Mouse (Mus musculus) forebrain, postnatal 0 days (tissue): ENCODE data around the gene Galr3. TPM values are rescaled to one million over a fixed set of nuclear protein-coding genes. Genes with fewer than 3 reads are reported as not detected.
"Not testable (repeated sequence)": the region's sequence is repeated elsewhere in the genome, so short reads cannot be mapped to it uniquely, and the experiment has no call there.

ENCODE experiments used
- ATAC-seq: fragments of 200-750 bp; cut with Nextera tagmentation; 2 replicates; pipeline ENCODE4 v1.8.0; 2017; ENCODE audit warnings: mild to moderate bottlenecking, moderate library complexity
- DNase-seq: peaks from one replicate; pipeline ENCODE4 v3.0.0-alpha.2; 2015
- H3K27ac ChIP-seq: fragments of 300-500 bp; sonication (generic); 2 replicates; pipeline ENCODE4 v1.5.1; 2014; ENCODE audit warnings: low read depth, mild to moderate bottlenecking, antibody characterized with exemption, low read length, moderate library complexity, mixed read lengths
- H3K27me3 ChIP-seq: fragments of 300-500 bp; sonication (generic); 2 replicates; pipeline ENCODE4 v1.6.1; 2014; ENCODE audit warnings: mild to moderate bottlenecking, low read length, mixed read lengths; ENCODE audit not compliant: insufficient read depth
- H3K36me3 ChIP-seq: fragments of 300-500 bp; sonication (generic); 2 replicates; pipeline ENCODE4 v1.6.1; 2014; ENCODE audit warnings: mild to moderate bottlenecking, moderate library complexity; ENCODE audit not compliant: insufficient read depth
- H3K4me1 ChIP-seq: fragments of 300-500 bp; sonication (generic); 2 replicates; pipeline ENCODE4 v1.6.1; 2014; ENCODE audit warnings: antibody characterized with exemption; ENCODE audit not compliant: insufficient read depth
- H3K4me2 ChIP-seq: fragments of 300-500 bp; sonication (generic); 2 replicates; pipeline ENCODE4 v1.6.1; 2014; ENCODE audit warnings: low read depth, mild to moderate bottlenecking, moderate library complexity
- H3K4me3 ChIP-seq: fragments of 300-500 bp; sonication (generic); 2 replicates; pipeline ENCODE4 v1.5.1; 2014; ENCODE audit warnings: low read depth, low read length, mixed read lengths
- H3K9ac ChIP-seq: fragments of 300-500 bp; sonication (generic); 2 replicates; pipeline ENCODE4 v1.6.1; 2014; ENCODE audit warnings: mild to moderate bottlenecking
- H3K9me3 ChIP-seq: fragments of 300-500 bp; sonication (generic); 2 replicates; pipeline ENCODE4 v1.6.1; 2016; ENCODE audit warnings: low read length
- CTCF ChIP-seq: sonication (generic); IDR thresholded peaks from 2 replicates; pipeline ENCODE4 v1.5.1; 2016; ENCODE audit warnings: antibody characterized with exemption, control low read depth, low read depth
- WGBS: fragments of 180-500 bp; shearing (Covaris S2); extraction: QIAGEN DNeasy Blood & Tissue Kit; methylation state at CpG from one replicate; pipeline ENCODE4 v1.1.7; 2014; 5-methylcytosine and 5-hydroxymethylcytosine counted together
- polyA plus RNA-seq: library from polyadenylated mRNA; unstranded; fragments of >200 nt; fragmentation: Nextera tagmentation; extraction: Ambion mirVana; gene quantifications from 2 replicates; pipeline ENCODE4 v1.2.1, GENCODE M21; 2015
- total RNA-seq: library from RNA; depleted of rRNA; stranded (reverse); fragments of >200 nt; gene quantifications from 2 replicates; pipeline ENCODE4 v1.2.3, GENCODE M21; 2014

Galr3 gene
- total and polyA plus RNA-seq, 2 experiments from 2014 or later = 0.12 to 0.62 TPM

DNA sequence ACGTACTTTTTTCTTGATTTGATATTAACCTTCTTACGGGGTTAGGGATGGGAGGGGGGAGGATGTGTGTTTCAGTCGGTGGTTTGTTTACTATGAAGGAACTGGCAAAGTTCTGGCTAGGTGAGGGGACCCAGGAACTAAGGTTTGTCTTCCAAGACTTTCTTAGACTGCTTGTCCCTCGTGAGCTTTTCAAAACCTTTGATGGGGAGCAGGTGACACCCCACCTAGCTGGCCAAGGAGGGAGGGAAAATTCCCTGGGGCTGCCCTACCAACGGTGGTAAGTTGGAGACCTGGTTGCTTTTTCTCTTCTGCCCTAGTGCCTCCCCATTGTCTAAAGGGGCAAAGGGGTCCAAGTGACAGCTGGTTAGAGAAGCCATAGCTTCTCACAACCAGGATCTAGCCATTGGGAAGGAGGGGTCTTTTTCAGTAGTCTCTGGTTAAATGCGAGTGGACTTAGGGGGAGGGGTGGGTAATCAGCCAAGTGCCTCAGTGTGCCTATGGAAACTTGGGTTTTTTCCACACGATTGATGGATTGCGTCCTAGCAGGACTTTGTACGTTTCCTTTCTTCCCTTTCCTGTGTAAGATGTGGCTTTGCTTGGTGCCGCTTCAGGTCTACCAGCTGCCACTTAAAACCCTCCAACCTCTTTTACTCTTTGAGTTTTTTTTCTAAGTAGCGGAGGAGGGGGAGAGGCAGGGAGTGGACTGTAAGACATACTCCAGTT, 12.0 kb upstream of the Galr3 start:
- TF ChIP-seq CTCF = no peak
- ATAC-seq = no peak
- H3K4me3 ChIP-seq = peak overlapping the region; percentile 63
- DNase-seq = no peak
- H3K9ac ChIP-seq = peak overlapping the region; percentile 94
- H3K27ac ChIP-seq = no peak overlapping the region
- WGBS = 5% methylated on average over 11 of the region's 11 CpGs
- H3K4me2 ChIP-seq = peak overlapping the region; percentile 98
- H3K36me3 ChIP-seq = no peaks in the 10 kb centered on the region
- no peaks in the 10 kb centered on the region for H3K27me3 ChIP-seq
- H3K9me3 ChIP-seq = no peaks in the 10 kb centered on the region
- H3K4me1 ChIP-seq = peaks cover 32% of the 10 kb centered on the region

DNA sequence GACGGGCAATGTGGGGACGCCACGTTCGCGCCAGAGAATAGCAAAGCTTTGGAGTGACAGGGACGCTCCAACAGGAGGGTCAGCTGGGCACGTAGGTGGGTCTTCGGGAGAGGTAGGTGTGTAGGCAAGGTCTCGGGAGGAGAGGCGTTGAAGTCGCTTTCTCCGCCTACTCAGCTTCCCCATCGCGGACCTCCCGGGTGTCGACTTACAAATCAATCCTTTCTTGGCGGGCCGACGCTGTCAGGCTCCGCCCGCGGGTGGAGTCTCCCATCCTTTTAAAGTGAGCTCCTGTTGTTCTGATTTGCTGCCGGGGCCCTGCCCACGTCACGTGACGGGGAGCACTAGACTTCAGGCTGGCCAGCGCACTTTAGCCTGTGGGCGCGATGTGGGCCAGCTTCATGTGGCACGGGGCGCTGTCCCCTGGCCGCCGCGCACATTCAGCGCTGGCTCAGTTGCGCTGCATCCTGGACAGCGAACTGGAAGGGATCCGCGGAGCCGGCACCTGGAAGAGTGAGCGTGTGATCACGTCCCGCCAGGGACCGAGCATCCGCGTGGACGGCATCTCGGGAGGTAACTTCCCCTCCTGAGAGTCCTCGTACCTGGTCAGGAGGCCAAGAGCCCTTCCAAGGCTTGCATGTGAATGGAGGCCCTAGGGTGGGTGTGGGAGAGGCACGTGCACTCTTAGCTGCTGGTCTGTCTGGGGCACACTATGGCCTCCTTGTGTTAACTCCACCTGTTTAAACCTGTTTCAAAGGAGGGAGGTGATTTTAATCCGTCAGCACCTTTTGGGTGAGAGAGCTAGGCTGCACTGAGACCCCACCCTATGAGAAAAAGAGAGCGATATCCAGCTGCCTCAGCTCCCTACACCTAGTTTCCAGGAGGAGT, 10.9 kb upstream of the Galr3 start:
- peak overlapping the region; percentile 98 for H3K4me2 ChIP-seq
- H3K4me3 ChIP-seq = peak overlapping the region; percentile 63
- H3K36me3 ChIP-seq = 0 out of 2 replicates have a peak, but pooled peaks cover 4% of the 10 kb centered on the region
- no peaks in the 10 kb centered on the region for H3K9me3 ChIP-seq
- peak overlapping the region; percentile 45; the same call in 1 of the 2 replicates for H3K27ac ChIP-seq
- TF ChIP-seq CTCF = no peak
- H3K27me3 ChIP-seq = no peaks in the 10 kb centered on the region
- peaks cover 28% of the 10 kb centered on the region for H3K4me1 ChIP-seq
- DNase-seq (peak; percentile 90), ATAC-seq (peak; percentile 79)
- 2% methylated on average over 52 of the region's 52 CpGs for WGBS
- peak overlapping the region; percentile 94 for H3K9ac ChIP-seq

DNA sequence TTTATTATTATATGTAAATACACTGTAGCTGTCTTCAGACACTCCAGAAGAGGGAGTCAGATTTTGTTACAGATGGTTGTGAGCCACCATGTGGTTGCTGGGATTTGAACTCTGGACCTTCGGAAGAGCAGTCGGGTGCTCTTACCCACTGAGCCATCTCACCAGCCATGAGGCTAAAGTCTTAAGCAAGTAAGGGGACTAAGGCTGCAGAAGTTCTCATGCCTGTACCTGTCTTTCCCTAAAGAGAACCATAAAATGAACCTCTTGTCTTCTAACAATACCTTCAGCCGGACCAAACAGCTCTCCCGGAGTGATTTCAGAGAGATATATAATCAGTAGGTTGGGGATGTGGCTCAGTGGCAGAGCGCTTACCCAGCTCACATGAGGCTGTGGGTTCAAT, 9.8 kb upstream of the Galr3 start:
- Histone ChIP-seq H3K4me1 (peaks cover 23% of the 10 kb centered on the region), H3K4me2 (peak overlapping the region; percentile 98; the same call in 1 of the 2 replicates)
- not testable (repeated sequence) for DNase-seq, H3K4me3 ChIP-seq, H3K27me3 ChIP-seq, ATAC-seq, H3K9me3 ChIP-seq, H3K36me3 ChIP-seq, H3K9ac ChIP-seq, H3K27ac ChIP-seq
- WGBS = 89% methylated on average over 5 of the region's 5 CpGs

DNA sequence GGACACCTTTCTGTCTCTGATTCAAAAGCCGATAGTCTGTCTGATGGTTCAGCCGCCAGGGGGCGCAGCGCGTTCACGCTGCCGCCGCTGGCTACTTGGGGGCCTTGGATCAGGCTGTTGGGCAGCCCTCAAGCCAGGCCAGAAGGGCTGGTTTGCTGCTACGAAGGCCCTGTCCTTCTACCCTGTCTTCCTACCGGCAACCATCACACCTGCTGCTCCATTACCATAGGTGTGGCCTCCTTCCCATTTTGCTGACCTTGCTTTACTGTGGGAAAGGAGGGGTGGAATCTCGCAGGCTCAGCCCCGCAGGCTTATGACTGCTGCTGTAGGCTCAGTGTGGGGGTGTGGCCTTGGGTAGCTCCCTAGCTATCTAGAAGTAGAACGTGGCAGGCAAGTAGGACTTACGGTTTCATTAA, 3.8 kb upstream of the Galr3 start:
- H3K9ac ChIP-seq = no peak overlapping the region
- peaks cover 3% of the 10 kb centered on the region; the same call in 1 of the 2 replicates for H3K4me1 ChIP-seq
- DNase-seq = peak; percentile 70
- no peak overlapping the region for H3K4me3 ChIP-seq
- H3K36me3 ChIP-seq = 0 out of 2 replicates have a peak, but pooled peaks cover 4% of the 10 kb centered on the region
- TF ChIP-seq CTCF = peak; percentile 82
- H3K27me3 ChIP-seq = peaks cover 18% of the 10 kb centered on the region
- H3K9me3 ChIP-seq = no peaks in the 10 kb centered on the region
- ATAC-seq = no peak
- 16% methylated on average over 14 of the region's 14 CpGs for WGBS
- no peak overlapping the region for H3K4me2 ChIP-seq
- no peak overlapping the region for H3K27ac ChIP-seq

DNA sequence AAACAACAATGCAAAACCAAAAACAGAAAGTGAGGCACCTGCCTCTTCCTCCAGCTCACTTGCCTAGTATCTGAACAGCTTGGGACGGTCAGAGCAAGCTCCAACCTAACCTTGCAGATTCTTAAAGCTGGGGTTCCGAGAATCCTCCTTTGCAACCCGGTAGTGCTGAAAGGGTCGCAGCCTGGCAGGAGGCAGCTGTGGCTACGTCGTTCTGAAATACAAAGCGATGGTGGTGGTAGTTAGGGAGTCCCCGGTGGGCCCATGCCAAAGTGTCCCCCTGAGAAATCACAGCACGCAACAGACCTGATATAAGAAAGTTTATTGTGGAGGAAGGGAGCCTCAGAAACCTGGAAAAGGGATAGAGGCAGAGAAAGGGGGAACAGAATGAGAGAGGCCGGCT, 3.4 kb upstream of the Galr3 start:
- Histone ChIP-seq H3K9ac (no peak overlapping the region), H3K36me3 (0 out of 2 replicates have a peak, but pooled peaks cover 4% of the 10 kb centered on the region), H3K4me1 (peaks cover 6% of the 10 kb centered on the region; the same call in 1 of the 2 replicates), H3K4me2 (no peak overlapping the region), H3K9me3 (no peaks in the 10 kb centered on the region), H3K27ac (no peak overlapping the region), H3K4me3 (no peak overlapping the region), H3K27me3 (peaks cover 18% of the 10 kb centered on the region)
- TF ChIP-seq CTCF = no peak
- ATAC-seq (no peak), DNase-seq (no peak)
- 70% methylated on average over 10 of the region's 10 CpGs for WGBS

DNA sequence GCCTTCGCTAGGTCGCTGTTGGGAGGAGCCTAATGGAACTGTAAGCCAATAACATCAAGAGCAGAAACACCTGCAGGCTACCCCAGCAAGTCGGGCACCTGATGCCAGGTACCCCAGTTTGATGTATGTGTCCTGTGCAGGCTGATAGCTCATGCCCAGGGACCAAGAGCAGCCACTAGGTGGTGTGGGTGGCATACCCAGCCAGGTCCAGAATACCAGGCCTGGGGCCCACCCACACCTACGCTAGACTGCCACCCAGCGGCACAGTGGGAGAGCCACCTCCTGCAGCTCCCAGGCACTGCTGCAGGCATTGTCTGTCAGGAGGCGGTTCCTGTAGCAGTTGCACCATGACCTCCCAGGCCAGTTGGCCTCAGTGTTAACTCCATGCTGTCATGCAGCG, 2.8 kb upstream of the Galr3 start:
- Histone ChIP-seq H3K4me3 (no peak overlapping the region), H3K9me3 (no peaks in the 10 kb centered on the region), H3K4me1 (peaks cover 7% of the 10 kb centered on the region; the same call in 1 of the 2 replicates), H3K9ac (no peak overlapping the region), H3K4me2 (no peak overlapping the region), H3K27me3 (peaks cover 21% of the 10 kb centered on the region), H3K27ac (no peak overlapping the region), H3K36me3 (0 out of 2 replicates have a peak, but pooled peaks cover 4% of the 10 kb centered on the region)
- peak; percentile 32; the same call in 1 of the 2 replicates for ATAC-seq
- peak; percentile 77 for TF ChIP-seq CTCF
- DNase-seq = peak; percentile 61
- WGBS = 21% methylated on average over 7 of the region's 7 CpGs
